Mouse (Mus musculus): ENCODE measurements around the gene Efhd1.

Efhd1 gene

GRCm38 (mm10) chr1:87308952-87309351 lies 44.8 kb downstream of the Efhd1 start:
- DNase-seq (ENCODE audit: low read depth, low spot score), result no peak

GRCm38 (mm10) chr1:87309621-87310020 lies 45.5 kb downstream of the Efhd1 start:
- DNase-seq (ENCODE audit: low read depth, low spot score), result no peak

GRCm38 (mm10) chr1:87312681-87313080 lies 48.5 kb downstream of the Efhd1 start:
- DNase-seq (ENCODE audit: low read depth, low spot score), result no peak

- no peak for DNase-seq (ENCODE audit: low read depth, low spot score)
These were observed 49.0 kb downstream of the Efhd1 start for GRCm38 (mm10) chr1:87313116-87313515.

GRCm38 (mm10) chr1:87313843-87314570 lies 49.8 kb downstream of the Efhd1 start:
- DNase-seq (ENCODE audit: low read depth, low spot score), result no peak

GRCm38 (mm10) chr1:87315431-87315830 lies 51.3 kb downstream of the Efhd1 start:
- no peak for DNase-seq (ENCODE audit: low read depth, low spot score)

GRCm38 (mm10) chr1:87315894-87316293 lies 51.7 kb downstream of the Efhd1 start:
- DNase-seq (ENCODE audit: low read depth, low spot score), result no peak

GRCm38 (mm10) chr1:87316672-87317071 lies 52.5 kb downstream of the Efhd1 start:
- DNase-seq (ENCODE audit: low read depth, low spot score), result no peak

GRCm38 (mm10) chr1:87321071-87321470 lies 56.9 kb downstream of the Efhd1 start:
- DNase-seq (ENCODE audit: low read depth, low spot score), result no peak

GRCm38 (mm10) chr1:87322778-87323177 lies 58.6 kb downstream of the Efhd1 start:
- DNase-seq (ENCODE audit: low read depth, low spot score), result no peak

GRCm38 (mm10) chr1:87324649-87325048 lies 60.5 kb downstream of the Efhd1 start:
- no peak for DNase-seq (ENCODE audit: low read depth, low spot score)

GRCm38 (mm10) chr1:87326742-87327163 lies 62.6 kb downstream of the Efhd1 start, which contains the start of gene Gigyf2:
Gene Gigyf2, plus strand, starts transcription at chr1:87326998.
- DNase-seq (ENCODE audit: low read depth, low spot score), result peak; percentile 95

- no peak for DNase-seq (ENCODE audit: low read depth, low spot score)
These were observed 63.1 kb downstream of the Efhd1 start for GRCm38 (mm10) chr1:87327165-87327861.

GRCm38 (mm10) chr1:87331774-87332173 lies 67.6 kb downstream of the Efhd1 start:
- no peak for DNase-seq (ENCODE audit: low read depth, low spot score)

- DNase-seq (ENCODE audit: low read depth, low spot score), result no peak
These were observed 86.4 kb downstream of the Efhd1 start for GRCm38 (mm10) chr1:87350576-87350975.

- DNase-seq (ENCODE audit: low read depth, low spot score), result no peak
These were observed 96.1 kb downstream of the Efhd1 start for GRCm38 (mm10) chr1:87360276-87360675.
